ENCODE assay signal across 10 mouse cellular contexts in the genomic region with DNA sequence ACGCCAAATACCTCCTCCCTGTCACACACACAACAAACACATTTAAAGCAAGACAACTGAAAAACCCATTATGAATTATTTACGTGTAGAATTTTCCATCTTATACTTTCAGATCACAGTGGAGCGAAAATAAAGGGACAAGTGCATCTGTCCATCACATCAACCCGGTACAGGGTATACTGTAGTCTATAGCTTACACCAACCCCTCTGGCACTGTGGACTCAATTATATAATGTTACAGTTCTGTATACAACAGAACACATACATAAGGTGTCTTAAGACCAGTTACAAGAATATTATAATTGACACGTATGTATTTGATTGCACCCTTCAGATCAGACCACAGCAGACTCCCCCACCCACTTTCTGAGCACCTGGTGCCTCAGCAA. TPM values are rescaled to one million over a fixed set of nuclear protein-coding genes. Genes with fewer than 3 reads are reported as not detected.
DNase-seq lines count a peak whose midpoint lies in the region; ATAC-seq lines count a peak whose summit lies in the region.
"Had no signal": no experiment of that assay in that cellular context is flagged by ENCODE, and none has a peak within 500 bp of the region (broad histone marks: within the 10 kb centered on the region; RNA-seq: fewer than 3 reads in every experiment).

No protein-coding gene starts in this region.

- H3K9me3 ChIP-seq in kidney, embryonic 15.5 days (replicated peaks), result no peaks in the 10 kb centered on the region
- no peaks in the 10 kb centered on the region for H3K9me3 ChIP-seq in embryonic facial prominence, embryonic 13.5 days
- H3K9me3 ChIP-seq in hindbrain, embryonic 10.5 days, result peaks cover 4% of the 10 kb centered on the region; the same call in 1 of the 2 replicates
- no peaks in the 10 kb centered on the region for H3K9me3 ChIP-seq in midbrain, embryonic 15.5 days
- H3K9me3 ChIP-seq: G1E had no signal

- H3K36me3 ChIP-seq in kidney, embryonic 15.5 days, result peaks cover 15% of the 10 kb centered on the region
- 0 out of 2 replicates have a peak, but pooled peaks cover 3% of the 10 kb centered on the region for H3K36me3 ChIP-seq in embryonic facial prominence, embryonic 13.5 days
- peaks cover 41% of the 10 kb centered on the region for H3K36me3 ChIP-seq in hindbrain, embryonic 10.5 days
- no peaks in the 10 kb centered on the region for H3K36me3 ChIP-seq in midbrain, embryonic 15.5 days (replicated peaks)
- H3K36me3 ChIP-seq: G1E had no signal

- intact Hi-C loops in left cerebral cortex, postnatal 25 days (cut with DNase I), result no loop called here

- no peaks in the 10 kb centered on the region for H3K27me3 ChIP-seq in kidney, embryonic 15.5 days
- no peaks in the 10 kb centered on the region for H3K27me3 ChIP-seq in embryonic facial prominence, embryonic 13.5 days
- H3K27me3 ChIP-seq in hindbrain, embryonic 10.5 days (ENCODE audit: insufficient read depth, poor library complexity, severe bottlenecking), result peaks cover 14% of the 10 kb centered on the region
- no peaks in the 10 kb centered on the region for H3K27me3 ChIP-seq in midbrain, embryonic 15.5 days (replicated peaks)

- peak overlapping the region; percentile 35 for H3K4me2 ChIP-seq in kidney, embryonic 15.5 days
- H3K4me2 ChIP-seq in embryonic facial prominence, embryonic 13.5 days, result peak overlapping the region; percentile 34
- H3K4me2 ChIP-seq in midbrain, embryonic 15.5 days, result peak overlapping the region; percentile 36

- ATAC-seq in kidney, embryonic 15.5 days (replicated peaks; ENCODE audit: low FRiP score), result 0 out of 2 replicates have a peak, but pooled peaks have one; percentile 23
- ATAC-seq in embryonic facial prominence, embryonic 13.5 days (ENCODE audit: insufficient number of reproducible peaks, insufficient read depth, low FRiP score, low TSS enrichment, low read depth), result no peak
- peak; percentile 65 for ATAC-seq in midbrain, embryonic 15.5 days (replicated peaks)

- whole genome bisulfite sequencing in kidney, embryonic 15.5 days, result 71% methylated on average over 5 of the region's 5 CpGs
- WGBS in embryonic facial prominence, embryonic 13.5 days, result 66% methylated on average over 5 of the region's 5 CpGs
- 55% methylated on average over 5 of the region's 5 CpGs for WGBS in hindbrain, embryonic 10.5 days
- 41% methylated on average over 5 of the region's 5 CpGs for WGBS in midbrain, embryonic 15.5 days

- peaks cover 40% of the 10 kb centered on the region for H3K4me1 ChIP-seq in kidney, embryonic 15.5 days
- peaks cover 12% of the 10 kb centered on the region for H3K4me1 ChIP-seq in embryonic facial prominence, embryonic 13.5 days
- peaks cover 86% of the 10 kb centered on the region for H3K4me1 ChIP-seq in hindbrain, embryonic 10.5 days (replicated peaks)
- peaks cover 20% of the 10 kb centered on the region for H3K4me1 ChIP-seq in midbrain, embryonic 15.5 days

- no peak overlapping the region for H3K9ac ChIP-seq in kidney, embryonic 15.5 days
- H3K9ac ChIP-seq in embryonic facial prominence, embryonic 13.5 days, result no peak overlapping the region
- H3K9ac ChIP-seq in midbrain, embryonic 15.5 days, result peak overlapping the region; percentile 31

- no peak for DNase-seq in kidney, adult 11 months
- no peak for DNase-seq in hindbrain, embryonic 10.5 days (ENCODE audit: low spot score)
- DNase-seq in left cerebral cortex, postnatal 25 days (ENCODE audit: low spot score in 2 of 2), result no peak
- DNase-seq in frontal cortex, postnatal 10 days (ENCODE audit: low spot score in 2 of 2), result no peak
- DNase-seq in right cerebral cortex, postnatal 36 days (ENCODE audit: low spot score in 2 of 2), result no peak
- DNase-seq: lung, adult 2 months had no signal

- peak overlapping the region; percentile 87 for H3K27ac ChIP-seq in kidney, embryonic 15.5 days
- H3K27ac ChIP-seq in embryonic facial prominence, embryonic 13.5 days, result peak overlapping the region; percentile 75
- H3K27ac ChIP-seq in hindbrain, embryonic 10.5 days, result peak overlapping the region; percentile 93
- peak overlapping the region; percentile 85 for H3K27ac ChIP-seq in midbrain, embryonic 15.5 days

- no peak overlapping the region for H3K4me3 ChIP-seq in kidney, embryonic 15.5 days (replicated peaks)
- H3K4me3 ChIP-seq in embryonic facial prominence, embryonic 13.5 days, result no peak overlapping the region
- H3K4me3 ChIP-seq in hindbrain, embryonic 10.5 days, result peak overlapping the region; percentile 38
- H3K4me3 ChIP-seq in midbrain, embryonic 15.5 days, result no peak overlapping the region

RNA-seq across cellular contexts. Expression of a gene that starts 27.1 kb away (rescaled TPM):
- 15.0 and 16.2 TPM in 2 replicates for polyA plus RNA-seq in kidney, embryonic 15.5 days (2015; fragmentation: Nextera tagmentation; extraction: Ambion mirVana)
- polyA plus RNA-seq in embryonic facial prominence, embryonic 13.5 days (2015; fragmentation: Nextera tagmentation; extraction: Ambion mirVana), result 5.2 and 7.3 TPM in 2 replicates
- 28.3 and 28.4 TPM in 2 replicates for polyA plus RNA-seq in hindbrain, embryonic 10.5 days (2016; fragmentation: Nextera tagmentation; extraction: Ambion mirVana)
- 6.5 and 7.4 TPM in 2 replicates for polyA plus RNA-seq in midbrain, embryonic 15.5 days (2015; fragmentation: Nextera tagmentation; extraction: Ambion mirVana)
- 10 to 100 TPM in 1 of 2 experiments, 1 to 10 TPM in 1; 7.6 to 11.0 TPM for total RNA-seq in left cerebral cortex, postnatal 25 days (2021)

RNA-seq across cellular contexts. Expression of a gene that starts 33.7 kb away (rescaled TPM):
- 3.3 and 4.0 TPM in 2 replicates for polyA plus RNA-seq in kidney, embryonic 15.5 days (2015; fragmentation: Nextera tagmentation; extraction: Ambion mirVana)
- 2.8 and 3.2 TPM in 2 replicates for polyA plus RNA-seq in embryonic facial prominence, embryonic 13.5 days (2015; fragmentation: Nextera tagmentation; extraction: Ambion mirVana)
- 2.9 and 4.1 TPM in 2 replicates for polyA plus RNA-seq in hindbrain, embryonic 10.5 days (2016; fragmentation: Nextera tagmentation; extraction: Ambion mirVana)
- 20.0 and 21.9 TPM in 2 replicates for polyA plus RNA-seq in midbrain, embryonic 15.5 days (2015; fragmentation: Nextera tagmentation; extraction: Ambion mirVana)
- total RNA-seq in left cerebral cortex, postnatal 25 days (2021), result 1 to 10 TPM; 8.0 to 8.1 TPM
- polyA plus RNA-seq: G1E had no signal

RNA-seq across cellular contexts. Expression of a gene that starts 46.8 kb away (rescaled TPM):
- polyA plus RNA-seq in kidney, embryonic 15.5 days (2015; fragmentation: Nextera tagmentation; extraction: Ambion mirVana), result 251 and 332 TPM in 2 replicates
- 0.25 TPM in 1 of 2 replicates, not detected in the other for polyA plus RNA-seq in embryonic facial prominence, embryonic 13.5 days (2015; fragmentation: Nextera tagmentation; extraction: Ambion mirVana)
- 0.22 and 0.37 TPM in 2 replicates for polyA plus RNA-seq in hindbrain, embryonic 10.5 days (2016; fragmentation: Nextera tagmentation; extraction: Ambion mirVana)
- polyA plus RNA-seq in midbrain, embryonic 15.5 days (2015; fragmentation: Nextera tagmentation; extraction: Ambion mirVana), result 0.18 TPM in 1 of 2 replicates, not detected in the other
- not detected for total RNA-seq in left cerebral cortex, postnatal 25 days (2021)
- total RNA-seq: G1E had no signal
- polyA plus RNA-seq: G1E had no signal

Comparison
In these comparisons a context has a peak if more than half of its experiments do, and no peak if none do; other contexts are left out.
1. RNA of a gene that starts 46.8 kb away (polyA plus RNA-seq): 251 to 332 TPM in kidney, embryonic 15.5 days; 0.22 to 0.37 TPM in hindbrain, embryonic 10.5 days, 0.25 TPM in embryonic facial prominence, embryonic 13.5 days and 0.18 TPM in midbrain, embryonic 15.5 days; every median in the first group is over 100 times any median in the second.
2. Peak in every context shown above with its lines, with median percentiles within 50 percentile points of each other: H3K27ac ChIP-seq and H3K4me2 ChIP-seq.